Mouse (Mus musculus) liver, postnatal 0 days (tissue): ENCODE data around the gene Smim26. TPM values are rescaled to one million over a fixed set of nuclear protein-coding genes. Genes with fewer than 3 reads are reported as not detected.
A peak's percentile ranks its signal among the peaks of the same experiment; 100 is the strongest.
"Not testable (repeated sequence)": the region's sequence is repeated elsewhere in the genome, so short reads cannot be mapped to it uniquely, and the experiment has no call there.

Source experiments
- ATAC-seq: fragments of 200-750 bp; cut with Nextera tagmentation; 2 replicates; pipeline ENCODE4 v1.8.0; 2017; ENCODE audit warnings: mild to moderate bottlenecking, moderate library complexity
- DNase-seq: peaks from one replicate; pipeline ENCODE4 v3.0.0-alpha.2; 2016
- H3K27ac ChIP-seq: fragments of 300-500 bp; sonication (generic); 2 replicates; pipeline ENCODE4 v1.5.1; 2014; ENCODE audit warnings: antibody characterized with exemption, moderate library complexity, mild to moderate bottlenecking, low read depth
- H3K27me3 ChIP-seq: fragments of 300-500 bp; sonication (generic); 2 replicates; pipeline ENCODE4 v1.6.1; 2014; ENCODE audit warnings: low read length, control low read depth, mixed read lengths; ENCODE audit not compliant: insufficient read depth
- H3K36me3 ChIP-seq: fragments of 300-500 bp; sonication (generic); replicated peaks from 2 replicates; pipeline ENCODE4 v1.6.1; 2014; ENCODE audit warnings: mild to moderate bottlenecking, control low read depth, low read length, moderate library complexity, mixed read lengths; ENCODE audit not compliant: insufficient read depth
- H3K4me1 ChIP-seq: fragments of 300-500 bp; sonication (generic); 2 replicates; pipeline ENCODE4 v1.6.1; 2014; ENCODE audit warnings: antibody characterized with exemption, mild to moderate bottlenecking, control low read depth; ENCODE audit not compliant: insufficient read depth
- H3K4me2 ChIP-seq: fragments of 300-500 bp; sonication (generic); 2 replicates; pipeline ENCODE4 v1.6.1; 2014; ENCODE audit warnings: low read depth, mild to moderate bottlenecking, low read length, moderate library complexity, mixed read lengths
- H3K4me3 ChIP-seq: fragments of 300-500 bp; sonication (generic); 2 replicates; pipeline ENCODE4 v1.5.1; 2014; ENCODE audit warnings: low read depth, low read length
- H3K9ac ChIP-seq: fragments of 300-500 bp; sonication (generic); replicated peaks from 2 replicates; pipeline ENCODE4 v1.6.1; 2014; ENCODE audit warnings: mild to moderate bottlenecking, moderate library complexity
- H3K9me3 ChIP-seq: fragments of 300-500 bp; sonication (generic); 2 replicates; pipeline ENCODE4 v1.6.1; 2016; ENCODE audit warnings: mild to moderate bottlenecking, control low read depth, low read length, mixed read lengths
- CTCF ChIP-seq: sonication (generic); IDR thresholded peaks from 2 replicates; pipeline ENCODE4 v1.5.1; 2016; ENCODE audit warnings: antibody characterized with exemption, low read depth
- EP300 ChIP-seq: IDR thresholded peaks from 2 replicates; pipeline ENCODE4 v1.6.1; 2016; ENCODE audit warnings: antibody characterized with exemption, low read depth, mild to moderate bottlenecking
- WGBS: fragments of 180-500 bp; shearing (Covaris S2); extraction: QIAGEN DNeasy Blood & Tissue Kit; methylation state at CpG from one replicate; pipeline ENCODE4 v1.1.7; 2014; ENCODE audit not compliant: insufficient replicate concordance; 5-methylcytosine and 5-hydroxymethylcytosine counted together
- polyA plus RNA-seq: library from polyadenylated mRNA; unstranded; fragments of >200 nt; fragmentation: Nextera tagmentation; extraction: Ambion mirVana; gene quantifications from 2 replicates; pipeline ENCODE4 v1.2.1, GENCODE M21; 2015

Smim26 gene
- polyA plus RNA-seq, 1 experiment from 2014 or later, result 35.6 TPM

DNA sequence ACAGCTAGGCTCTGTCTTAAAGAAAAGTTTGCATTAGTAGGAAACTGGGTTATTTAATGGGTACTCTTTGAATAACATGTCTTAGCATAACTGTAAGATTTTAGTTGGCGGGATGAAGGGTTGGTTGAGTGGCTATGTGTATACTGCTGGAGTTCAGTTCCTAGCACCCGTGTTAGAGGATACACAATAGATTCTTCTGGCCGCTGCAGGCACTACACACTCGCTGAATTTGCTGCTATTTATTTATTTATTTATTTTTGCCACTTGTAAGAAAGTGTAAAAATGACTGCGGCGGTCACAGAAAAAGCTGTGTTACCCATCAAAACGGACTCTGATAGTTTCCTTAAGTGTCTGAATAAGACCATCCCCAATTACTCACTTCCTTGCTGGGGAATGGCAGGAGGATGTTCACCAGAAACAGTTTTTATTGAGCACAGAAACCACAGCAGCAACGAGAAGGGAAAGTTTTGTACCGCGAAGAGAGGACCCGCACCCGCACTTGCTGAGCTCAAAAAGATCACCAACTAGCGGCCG, 38.5 kb upstream of the Smim26 start:
- H3K4me1 ChIP-seq, result peaks cover 14% of the 10 kb centered on the region
- TF ChIP-seq EP300, result no peak
- peak overlapping the region; percentile 84 for H3K27ac ChIP-seq
- peak overlapping the region; percentile 81 for H3K9ac ChIP-seq
- H3K9me3 ChIP-seq, result no peaks in the 10 kb centered on the region
- ATAC-seq, result no peak
- H3K27me3 ChIP-seq, result no peaks in the 10 kb centered on the region
- DNase-seq, result peak; percentile 14
- 2% methylated on average over 14 of the region's 14 CpGs for WGBS
- H3K4me3 ChIP-seq, result peak overlapping the region; percentile 81
- H3K36me3 ChIP-seq, result peaks cover 10% of the 10 kb centered on the region
- H3K4me2 ChIP-seq, result peak overlapping the region; percentile 73

- H3K9ac ChIP-seq, result peak within 1 kb of the TSS; percentile 81
- ATAC-seq (peak; percentile 99), DNase-seq (peak; percentile 97)
- H3K4me3 ChIP-seq, result peak within 1 kb of the TSS; percentile 81
- H3K9me3 ChIP-seq, result no peaks in the 10 kb centered on the region
- peaks cover 10% of the 10 kb centered on the region for H3K36me3 ChIP-seq
- no peak for TF ChIP-seq CTCF
- peaks cover 12% of the 10 kb centered on the region for H3K4me1 ChIP-seq
- H3K27me3 ChIP-seq, result no peaks in the 10 kb centered on the region
- H3K4me2 ChIP-seq, result peak within 1 kb of the TSS; percentile 73
- peak within 1 kb of the TSS; percentile 84 for H3K27ac ChIP-seq
- under 1% methylated on average over 44 of the region's 44 CpGs for WGBS
These were observed 37.9 kb upstream of the Smim26 start, which contains the start of gene Sec23b for GRCm38 (mm10) chr2:144555820-144556552. Gene Sec23b (plus strand): TSS chr2:144556229.

GRCm38 (mm10) chr2:144588723-144589122, 5.1 kb upstream of the Smim26 start:
- peak; percentile 38 for TF ChIP-seq CTCF
- TF ChIP-seq EP300, result no peak
- peaks cover 59% of the 10 kb centered on the region for H3K36me3 ChIP-seq
- 78% methylated on average over 4 of the region's 4 CpGs for WGBS

GRCm38 (mm10) chr2:144593036-144593435, 818 bp upstream of the Smim26 start:
- 0 out of 2 replicates have a peak, but pooled peaks have one; percentile 14 for TF ChIP-seq CTCF
- not testable (repeated sequence) for H3K27ac ChIP-seq, H3K9ac ChIP-seq, H3K27me3 ChIP-seq, H3K4me3 ChIP-seq, H3K9me3 ChIP-seq, ATAC-seq, H3K4me1 ChIP-seq, DNase-seq, H3K4me2 ChIP-seq
- peaks cover 22% of the 10 kb centered on the region for H3K36me3 ChIP-seq
- WGBS, result 68% methylated on average over 8 of the region's 8 CpGs

More at GRCm38 (mm10) chr2:144588723-144589122, 5.1 kb upstream of the Smim26 start:
- DNase-seq, result no peak
- Histone ChIP-seq H3K27me3 (no peaks in the 10 kb centered on the region), H3K9me3 (no peaks in the 10 kb centered on the region), H3K9ac (no peak overlapping the region), H3K4me2 (no peak overlapping the region), H3K4me3 (no peak overlapping the region), H3K27ac (no peak overlapping the region), H3K4me1 (0 out of 2 replicates have a peak, but pooled peaks cover 2% of the 10 kb centered on the region)
- no peak for ATAC-seq

DNA sequence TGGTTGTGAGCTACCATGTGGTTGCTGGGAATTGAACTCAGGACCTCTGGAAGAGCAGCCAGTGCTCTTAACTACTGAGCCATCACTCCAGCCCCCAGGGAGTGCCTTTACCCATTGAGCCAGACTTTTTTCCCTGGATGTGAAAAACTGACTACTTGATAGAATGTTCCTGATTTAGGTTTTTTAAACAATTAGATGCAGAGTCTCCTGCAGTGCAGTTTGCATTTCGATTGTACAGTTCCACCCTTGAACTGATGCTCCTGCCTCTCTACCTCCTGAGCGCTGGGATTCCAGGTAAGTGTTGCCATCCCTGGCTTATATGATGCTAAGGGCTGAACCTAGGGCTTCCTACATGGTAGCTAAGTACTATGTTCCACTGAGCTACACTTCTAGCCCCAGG, 4.2 kb downstream of the Smim26 start:
- H3K9me3 ChIP-seq, result no peaks in the 10 kb centered on the region
- no peak overlapping the region for H3K9ac ChIP-seq
- H3K27ac ChIP-seq, result no peak overlapping the region
- H3K36me3 ChIP-seq, result no peaks in the 10 kb centered on the region
- no peak for TF ChIP-seq EP300
- TF ChIP-seq CTCF, result no peak
- H3K4me2 ChIP-seq, result no peak overlapping the region
- no peak overlapping the region for H3K4me3 ChIP-seq
- ATAC-seq, result no peak
- H3K4me1 ChIP-seq, result peaks cover 14% of the 10 kb centered on the region
- no peak for DNase-seq
- 55% methylated on average over 2 of the region's 2 CpGs for WGBS
- no peaks in the 10 kb centered on the region for H3K27me3 ChIP-seq

DNA sequence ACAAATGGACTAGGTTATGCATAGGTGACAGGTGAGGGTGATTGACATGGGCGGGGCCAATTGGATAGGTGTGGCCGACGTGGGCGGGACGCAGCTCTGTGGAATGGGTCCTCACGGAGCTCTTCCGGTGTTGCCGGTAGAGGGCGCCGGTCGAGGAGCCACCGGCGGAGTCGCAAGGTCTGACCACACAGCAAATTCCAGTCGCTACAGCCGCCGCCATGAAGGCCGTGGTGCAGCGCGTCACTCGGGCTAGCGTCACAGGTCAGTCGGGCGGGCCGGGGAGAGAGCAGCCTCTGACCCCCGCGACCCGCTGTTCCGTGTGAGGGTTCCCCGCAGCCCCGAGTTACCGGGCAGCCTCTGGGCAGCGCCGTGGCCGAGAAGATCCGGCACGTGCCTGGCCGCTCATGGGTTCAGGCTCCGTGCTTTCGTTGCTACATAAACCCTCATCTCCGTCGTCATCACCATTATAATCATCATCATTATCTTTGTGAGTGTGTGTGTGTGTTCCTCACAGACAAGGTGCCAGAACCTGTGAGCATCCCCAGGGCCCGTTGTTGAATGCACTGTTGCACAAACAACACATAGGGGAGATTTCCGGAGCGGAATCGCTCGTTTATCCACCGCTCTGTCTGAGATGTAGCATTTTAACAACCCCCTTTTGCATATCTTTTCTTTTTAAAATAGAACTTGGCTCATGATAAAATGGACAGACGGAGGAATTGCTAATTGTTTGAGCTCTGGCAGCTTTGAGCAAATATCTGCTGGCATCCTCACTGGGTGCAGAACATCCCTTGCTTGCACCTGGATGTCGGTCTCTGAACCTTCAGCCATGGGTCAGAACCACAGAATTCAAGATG, 6.2 kb downstream of the Smim26 start, which contains the start of gene Dtd1:
Gene Dtd1 (plus strand): TSS at position 67 of the 857 bp plus-strand sequence.
- peak; percentile 98 for ATAC-seq
- peaks cover 7% of the 10 kb centered on the region for H3K4me1 ChIP-seq
- DNase-seq, result peak; percentile 92
- peak within 1 kb of the TSS; percentile 62; the same call in 1 of the 2 replicates for H3K27ac ChIP-seq
- no peak for TF ChIP-seq EP300
- TF ChIP-seq CTCF, result peak; percentile 94
- H3K9ac ChIP-seq, result peak within 1 kb of the TSS; percentile 81
- H3K4me3 ChIP-seq, result peak within 1 kb of the TSS; percentile 76
- H3K9me3 ChIP-seq, result no peaks in the 10 kb centered on the region
- H3K27me3 ChIP-seq, result no peaks in the 10 kb centered on the region
- H3K4me2 ChIP-seq, result peak within 1 kb of the TSS; percentile 94
- no peaks in the 10 kb centered on the region for H3K36me3 ChIP-seq
- WGBS, result 2% methylated on average over 50 of the region's 50 CpGs
